Mouse (Mus musculus) MEL (cell line): Measurements from ENCODE around the gene 5830473C10Rik. TPM values are rescaled to one million over a fixed set of nuclear protein-coding genes. Genes with fewer than 3 reads are reported as not detected.

Source experiments
- DNase-seq: peaks from one replicate; pipeline ENCODE4 v3.0.0; 2011; ENCODE audit warnings: low read depth, low spot score
- H3K27ac ChIP-seq: 2 replicates; pipeline ENCODE4 v1.5.1; 2012; ENCODE audit warnings: low read depth, mild to moderate bottlenecking, control low read depth, low read length, moderate library complexity; ENCODE audit not compliant: control insufficient read depth
- H3K27me3 ChIP-seq, 2 experiments: fragments of 150-350 bp in 1 of 2; sonication (generic) in 1 of 2; 2 replicates each; pipeline ENCODE4 v1.6.1; 2012; ENCODE audit warnings: low read length in 2 of 2, mild to moderate bottlenecking in 2 of 2, improper control_type of control experiment in 1 of 2, moderate library complexity in 1 of 2; ENCODE audit not compliant: insufficient read depth in 2 of 2, control insufficient read depth in 1 of 2
- H3K36me3 ChIP-seq, 2 experiments: 2 replicates each; pipeline ENCODE4 v1.6.1; 2012 to 2014; ENCODE audit warnings: low read length in 2 of 2, improper control_type of control experiment in 1 of 2, inconsistent platforms in 1 of 2, mild to moderate bottlenecking in 1 of 2; ENCODE audit not compliant: insufficient read depth in 2 of 2, control insufficient read depth in 1 of 2
- H3K4me1 ChIP-seq, 2 experiments: fragments of 150-350 bp in 1 of 2; sonication (generic) in 1 of 2; 2 replicates each; pipeline ENCODE4 v1.6.1; 2012; ENCODE audit warnings: low read length in 2 of 2, improper control_type of control experiment in 1 of 2, mild to moderate bottlenecking in 1 of 2; ENCODE audit not compliant: insufficient read depth in 2 of 2, control insufficient read depth in 1 of 2
- H3K4me3 ChIP-seq, 2 experiments: fragments of 150-350 bp in 1 of 2; sonication (generic) in 1 of 2; 2 replicates each; pipeline ENCODE4 v1.5.1; 2012; ENCODE audit warnings: low read depth in 2 of 2, low read length in 2 of 2, mild to moderate bottlenecking in 2 of 2, moderate library complexity in 2 of 2, control low read depth in 1 of 2, improper control_type of control experiment in 1 of 2; ENCODE audit not compliant: control insufficient read depth in 1 of 2, insufficient read depth in 1 of 2
- H3K79me2 ChIP-seq: 2 replicates; pipeline ENCODE4 v1.6.1; 2012; ENCODE audit warnings: mild to moderate bottlenecking, low read length, moderate library complexity; ENCODE audit not compliant: control insufficient read depth, poor library complexity, insufficient read depth
- H3K9ac ChIP-seq: 2 replicates; pipeline ENCODE4 v1.6.1; 2012; ENCODE audit warnings: low read depth, mild to moderate bottlenecking, control low read depth, low read length, moderate library complexity; ENCODE audit not compliant: control insufficient read depth, poor library complexity, severe bottlenecking
- H3K9me3 ChIP-seq: fragments of 150-350 bp; sonication (generic); replicated peaks from 2 replicates; pipeline ENCODE4 v1.6.1; 2012; ENCODE audit warnings: mild to moderate bottlenecking, low read length, improper control_type of control experiment, moderate library complexity; ENCODE audit not compliant: insufficient read depth
- BHLHE40 ChIP-seq: IDR thresholded peaks from 2 replicates; pipeline ENCODE4 v1.6.1; 2012; ENCODE audit warnings: low read depth, mild to moderate bottlenecking, inconsistent platforms, low read length, improper control_type of control experiment, borderline replicate concordance
- CHD1 ChIP-seq: IDR thresholded peaks from 2 replicates; pipeline ENCODE4 v1.6.1; 2012; ENCODE audit warnings: low read depth, mild to moderate bottlenecking, inconsistent platforms, low read length, improper control_type of control experiment
- E2F4 ChIP-seq: IDR thresholded peaks from 2 replicates; pipeline ENCODE4 v1.6.1; 2011; ENCODE audit warnings: low read depth, low read length, improper control_type of control experiment, borderline replicate concordance
- ELF1 ChIP-seq: IDR thresholded peaks from 2 replicates; pipeline ENCODE4 v1.6.1; 2014; ENCODE audit warnings: low read depth, mild to moderate bottlenecking, inconsistent platforms, low read length, improper control_type of control experiment, moderate library complexity
- EP300 ChIP-seq, 2 experiments: IDR thresholded peaks; 2 replicates each; pipeline ENCODE4 v1.6.1; 2011; ENCODE audit warnings: improper control_type of control experiment in 2 of 2, low read length in 2 of 2, low read depth in 1 of 2, mild to moderate bottlenecking in 1 of 2
- ETS1 ChIP-seq: IDR thresholded peaks from 2 replicates; pipeline ENCODE4 v1.6.1; 2012; ENCODE audit warnings: low read depth, mild to moderate bottlenecking, inconsistent platforms, low read length, improper control_type of control experiment, moderate library complexity
- GATA1 ChIP-seq: IDR thresholded peaks from 2 replicates; pipeline ENCODE4 v1.6.1; 2011; ENCODE audit warnings: low read depth, low read length, improper control_type of control experiment
- JUND ChIP-seq: IDR thresholded peaks from 2 replicates; pipeline ENCODE4 v1.6.1; 2011; ENCODE audit warnings: low read depth, mild to moderate bottlenecking, improper control_type of control experiment, low read length
- KAT2A ChIP-seq: conservative IDR thresholded peaks from 2 replicates; pipeline ENCODE4 v1.6.1; 2012; ENCODE audit warnings: low read depth, low read length, improper control_type of control experiment, inconsistent platforms
- MAFK ChIP-seq: IDR thresholded peaks from 2 replicates; pipeline ENCODE4 v1.6.1; 2011; ENCODE audit warnings: low read depth, mild to moderate bottlenecking, low read length, improper control_type of control experiment, borderline replicate concordance
- MEF2A ChIP-seq: IDR thresholded peaks from 2 replicates; pipeline ENCODE4 v1.6.1; 2014; ENCODE audit warnings: low read depth, mild to moderate bottlenecking, inconsistent platforms, low read length, improper control_type of control experiment; ENCODE audit not compliant: poor library complexity, insufficient replicate concordance, severe bottlenecking; ENCODE audit errors: extremely low read depth
- MYB ChIP-seq: IDR thresholded peaks from 2 replicates; pipeline ENCODE4 v1.6.1; 2011; ENCODE audit warnings: mild to moderate bottlenecking, low read depth, low read length, improper control_type of control experiment
- NELFE ChIP-seq: IDR thresholded peaks from 2 replicates; pipeline ENCODE4 v1.6.1; 2011; ENCODE audit warnings: low read depth, low read length, improper control_type of control experiment
- POLR2AphosphoS2 ChIP-seq: IDR thresholded peaks from 2 replicates; pipeline ENCODE4 v1.6.1; 2011; ENCODE audit warnings: low read length, improper control_type of control experiment
- RAD21 ChIP-seq: IDR thresholded peaks from 2 replicates; pipeline ENCODE4 v1.6.1; 2011; ENCODE audit warnings: mild to moderate bottlenecking, low read depth, low read length, improper control_type of control experiment
- SIN3A ChIP-seq: IDR thresholded peaks from 2 replicates; pipeline ENCODE4 v1.6.1; 2012; ENCODE audit warnings: low read length, improper control_type of control experiment, inconsistent platforms
- TCF12 ChIP-seq: IDR thresholded peaks from 2 replicates; pipeline ENCODE4 v1.6.1; 2014; ENCODE audit warnings: low read depth, mild to moderate bottlenecking, inconsistent platforms, low read length, improper control_type of control experiment, moderate library complexity
- UBTF ChIP-seq: IDR thresholded peaks from 2 replicates; pipeline ENCODE4 v1.6.1; 2012; ENCODE audit warnings: low read depth, mild to moderate bottlenecking, inconsistent platforms, low read length, improper control_type of control experiment, moderate library complexity, borderline replicate concordance; ENCODE audit not compliant: insufficient read depth
- ZNF384 ChIP-seq: IDR thresholded peaks from 2 replicates; pipeline ENCODE4 v1.6.1; 2012; ENCODE audit warnings: low read depth, mild to moderate bottlenecking, inconsistent platforms, low read length, improper control_type of control experiment
- polyA plus RNA-seq, 2 experiments: library from polyadenylated mRNA; stranded (reverse) in 1 of 2; unstranded in 1 of 2; fragments of >175 nt in 1 of 2; fragments of >200 nt in 1 of 2; gene quantifications; 2 replicates each; pipeline versions ENCODE4 v1.2.1 to v1.2.4; 2012; ENCODE audit warnings: low replicate concordance in 2 of 2, low read depth in 1 of 2; ENCODE audit not compliant: insufficient read length in 2 of 2, insufficient read depth in 1 of 2, missing spikeins in 1 of 2
- total RNA-seq: library from RNA; depleted of rRNA; stranded (reverse); fragments of 300-350 nt; gene quantifications from 2 replicates; pipeline ENCODE4 v1.2.3, GENCODE M21; 2012

The 5830473C10Rik gene
- total and polyA plus RNA-seq, 3 experiments: 5.9 to 9.3 TPM; not detected in 1

GRCm38 (mm10) chr5:90565205-90565604, 4.3 kb downstream of the 5830473C10Rik start:
- H3K4me1 ChIP-seq: peaks cover 8 to 15% of the 10 kb centered on the region in 2 experiments
- no peaks in the 10 kb centered on the region for H3K79me2 ChIP-seq
- no peak overlapping the region for H3K27ac ChIP-seq
- H3K4me3 ChIP-seq: no peak overlapping the region
- H3K9ac ChIP-seq: no peak overlapping the region
- TF ChIP-seq RAD21: no peak
- no peak for TF ChIP-seq JUND
- no peak for TF ChIP-seq CHD1
- no peak for TF ChIP-seq ELF1
- no peak for TF ChIP-seq MAFK
- no peak for TF ChIP-seq KAT2A
- TF ChIP-seq MEF2A: no peak
- TF ChIP-seq BHLHE40: no peak
- DNase-seq: no peak
- H3K36me3 ChIP-seq: peaks cover 0 to 4% of the 10 kb centered on the region in 2 experiments; a peak in 2 of 4 replicates
- H3K9me3 ChIP-seq: no peaks in the 10 kb centered on the region
- no peaks in the 10 kb centered on the region for H3K27me3 ChIP-seq

DNA sequence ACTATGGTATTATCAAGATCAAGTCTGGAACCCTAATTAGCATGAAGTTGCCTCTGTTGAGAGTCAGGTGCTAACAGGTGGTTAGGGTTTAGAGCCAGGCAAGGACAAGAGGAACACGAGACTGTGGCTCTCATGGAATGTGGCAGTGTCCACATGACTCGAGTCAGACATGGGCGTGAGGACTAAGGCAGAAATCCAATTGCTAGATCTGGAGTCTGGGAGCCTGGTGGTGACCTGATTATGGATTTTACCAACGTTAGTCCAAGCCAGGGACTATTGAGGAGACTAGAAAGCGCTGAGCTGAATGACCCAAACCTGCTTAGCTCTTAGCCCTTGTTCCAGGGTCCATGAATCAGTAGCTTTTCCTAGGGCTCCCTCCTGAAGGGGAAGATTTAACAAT, 6.9 kb downstream of the 5830473C10Rik start:
- TF ChIP-seq SIN3A (no peak), KAT2A (no peak), ZNF384 (no peak), POLR2AphosphoS2 (no peak), MEF2A (no peak), UBTF (no peak)
- no peak overlapping the region for H3K9ac ChIP-seq
- H3K79me2 ChIP-seq: no peaks in the 10 kb centered on the region
- no peaks in the 10 kb centered on the region for H3K9me3 ChIP-seq
- H3K27me3 ChIP-seq: no peaks in the 10 kb centered on the region
- DNase-seq: no peak
- peaks cover 0 to 4% of the 10 kb centered on the region in 2 experiments; a peak in 2 of 4 replicates for H3K36me3 ChIP-seq
- peaks cover 8 to 15% of the 10 kb centered on the region in 2 experiments for H3K4me1 ChIP-seq
- no peak overlapping the region for H3K27ac ChIP-seq
- no peak overlapping the region for H3K4me3 ChIP-seq

- no peak overlapping the region for H3K27ac ChIP-seq
- DNase-seq: peak; percentile 78
- no peaks in the 10 kb centered on the region for H3K9me3 ChIP-seq
- H3K9ac ChIP-seq: no peak overlapping the region
- no peaks in the 10 kb centered on the region for H3K79me2 ChIP-seq
- peaks cover 8 to 11% of the 10 kb centered on the region in 2 experiments for H3K4me1 ChIP-seq
- no peak overlapping the region for H3K4me3 ChIP-seq
- no peaks in the 10 kb centered on the region for H3K27me3 ChIP-seq
- H3K36me3 ChIP-seq: peaks cover 0 to 4% of the 10 kb centered on the region in 2 experiments; a peak in 2 of 4 replicates
- TF ChIP-seq SIN3A (peak; percentile 53; the same call in 1 of the 2 replicates), NELFE (no peak), MYB (no peak), TCF12 (peak; percentile 37; the same call in 1 of the 2 replicates), ETS1 (peak; percentile 50), ZNF384 (peak; percentile 59; the same call in 1 of the 2 replicates), EP300 (IDR thresholded peaks at IDR 0.05; ENCODE audit: low read depth in 1 of 2, low read length in 2 of 2) (peak; percentile 50 to 53; a peak in 2 of 4 replicates), GATA1 (0 out of 2 replicates have a peak, but pooled peaks have one; percentile 19), E2F4 (no peak), POLR2AphosphoS2 (no peak)
Measured at GRCm38 (mm10) chr5:90568338-90568737, 7.4 kb downstream of the 5830473C10Rik start.
